Mouse (Mus musculus) embryo, embryonic 11.5 days (tissue): ENCODE measurements around the gene Gm4788.
"Not testable (repeated sequence)": the region's sequence is repeated elsewhere in the genome, so short reads cannot be mapped to it uniquely, and the experiment has no call there.

Experiments used
- DNase-seq: peaks from one replicate; pipeline ENCODE4 v3.0.0-alpha.2; 2012; ENCODE audit warnings: low read depth, low spot score

Gm4788 gene

DNA sequence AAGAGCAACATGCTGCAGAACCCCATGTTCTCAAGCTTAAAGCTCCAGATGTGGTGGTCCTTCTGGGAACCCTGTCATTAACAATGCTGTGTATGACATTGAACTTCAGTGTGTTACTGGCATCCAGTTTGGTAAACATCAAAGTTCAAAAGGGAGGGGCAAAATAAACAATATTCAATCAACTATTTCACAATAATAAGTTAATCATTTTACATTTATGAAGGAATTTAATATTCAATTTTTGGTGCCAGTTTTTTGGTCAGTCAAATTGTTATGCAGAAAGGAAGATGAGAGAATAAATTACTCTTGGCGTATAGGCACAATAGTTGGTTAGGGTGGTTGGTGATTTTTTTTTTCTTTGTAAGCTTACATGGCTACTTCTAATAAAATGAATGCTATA, at the start of gene Gm4788:
Gm4788 (minus strand) TSS at position 101 of the 400 bp plus-strand sequence.
- DNase-seq: no peak

DNA sequence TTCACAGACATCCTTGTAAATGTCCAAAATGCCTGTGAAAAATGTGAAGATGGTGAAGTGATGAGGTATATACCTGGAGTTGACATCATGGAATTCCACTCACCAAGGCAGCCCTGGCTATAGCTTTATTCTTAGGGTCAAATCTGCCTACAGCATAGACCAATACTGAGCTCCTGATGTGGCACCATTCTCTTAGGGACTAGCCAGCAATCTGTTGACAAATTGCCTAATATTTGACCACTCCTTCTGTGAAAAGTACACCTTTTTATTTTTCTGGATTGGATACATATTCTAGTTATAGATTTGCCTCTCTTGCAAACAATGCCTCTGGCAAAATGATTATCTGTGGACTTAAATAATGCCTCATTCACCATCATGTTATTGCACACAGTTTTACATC, 27.6 kb upstream of the Gm4788 start:
- DNase-seq: no peak

DNA sequence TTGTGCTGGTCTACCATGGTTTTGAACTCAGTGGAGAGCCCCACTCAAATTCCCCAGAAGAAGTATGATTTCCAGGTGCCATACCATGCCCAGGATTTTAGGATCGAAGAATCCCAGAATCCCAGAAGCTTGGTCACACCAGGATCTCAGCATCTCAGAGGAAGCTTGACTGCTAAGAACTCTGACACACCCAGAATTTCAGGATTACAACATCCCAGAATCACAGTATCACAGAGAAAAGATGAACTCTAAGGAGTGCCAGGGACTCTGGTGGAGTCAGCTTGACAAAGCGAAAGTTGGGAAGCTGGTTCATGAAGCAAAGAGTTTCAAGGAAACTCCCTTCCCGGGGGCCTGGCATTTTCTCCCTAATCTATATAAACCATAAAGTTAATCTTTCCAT, 11.1 kb downstream of the Gm4788 start:
- not testable (repeated sequence) for DNase-seq

DNA sequence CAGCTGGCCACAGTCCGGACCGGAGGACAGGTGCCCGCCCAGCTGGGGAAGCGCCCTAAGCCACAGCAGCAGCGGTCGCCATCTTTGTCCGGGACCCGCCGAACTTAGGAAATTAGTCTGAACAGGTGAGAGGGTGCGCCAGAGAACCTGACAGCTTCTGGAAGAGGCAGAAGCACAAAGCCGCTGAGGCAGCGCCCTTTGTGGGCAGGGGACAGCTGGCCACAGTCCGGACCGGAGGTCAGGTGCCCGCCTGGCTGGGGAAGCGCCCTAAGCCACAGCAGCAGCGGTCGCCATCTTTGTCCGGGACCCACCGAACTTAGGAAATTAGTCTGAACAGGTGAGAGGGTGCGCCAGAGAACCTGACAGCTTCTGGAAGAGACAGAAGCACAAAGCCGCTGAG, 64.4 kb downstream of the Gm4788 start:
- not testable (repeated sequence) for DNase-seq

DNA sequence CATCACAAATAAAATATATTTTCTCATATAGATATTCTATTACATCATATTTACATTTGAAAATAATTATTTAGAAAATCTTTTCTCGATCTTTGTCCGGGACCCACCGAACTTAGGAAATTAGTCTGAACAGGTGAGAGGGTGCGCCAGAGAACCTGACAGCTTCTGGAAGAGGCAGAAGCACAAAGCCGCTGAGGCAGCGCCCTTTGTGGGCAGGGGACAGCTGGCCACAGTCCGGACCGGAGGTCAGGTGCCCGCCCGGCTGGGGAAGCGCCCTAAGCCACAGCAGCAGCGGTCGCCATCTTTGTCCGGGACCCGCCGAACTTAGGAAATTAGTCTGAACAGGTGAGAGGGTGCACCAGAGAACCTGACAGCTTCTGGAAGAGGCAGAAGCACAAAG, 64.8 kb downstream of the Gm4788 start:
- DNase-seq: not testable (repeated sequence)

DNA sequence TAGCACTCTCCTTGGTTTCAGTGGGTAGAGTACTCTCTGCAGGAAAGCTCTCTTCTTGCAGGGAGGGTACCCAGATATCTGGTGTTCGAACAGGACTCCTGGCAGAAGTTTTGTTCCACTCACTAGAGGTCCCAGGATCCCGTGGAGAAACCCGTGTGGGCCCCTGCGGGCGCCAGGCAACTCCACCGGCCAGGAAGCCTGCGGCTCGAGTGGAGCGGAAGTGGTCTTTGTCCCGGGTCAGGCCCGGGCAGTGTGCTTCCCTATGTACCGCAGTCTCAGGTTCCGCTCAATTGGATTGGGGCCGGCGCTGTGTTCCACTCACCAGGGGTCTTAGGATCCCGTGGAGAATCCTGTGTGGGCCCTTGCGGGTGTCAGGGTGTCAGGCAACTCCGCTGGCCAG, 131.1 kb downstream of the Gm4788 start:
- not testable (repeated sequence) for DNase-seq
